Mouse (Mus musculus): Measurements from ENCODE around the gene Gpr157. TPM values are rescaled to one million over a fixed set of nuclear protein-coding genes. Genes with fewer than 3 reads are reported as not detected.

Gene Gpr157
- total and polyA plus RNA-seq, 2 experiments from 2014 or later, result 0.74 to 5.4 TPM

DNA sequence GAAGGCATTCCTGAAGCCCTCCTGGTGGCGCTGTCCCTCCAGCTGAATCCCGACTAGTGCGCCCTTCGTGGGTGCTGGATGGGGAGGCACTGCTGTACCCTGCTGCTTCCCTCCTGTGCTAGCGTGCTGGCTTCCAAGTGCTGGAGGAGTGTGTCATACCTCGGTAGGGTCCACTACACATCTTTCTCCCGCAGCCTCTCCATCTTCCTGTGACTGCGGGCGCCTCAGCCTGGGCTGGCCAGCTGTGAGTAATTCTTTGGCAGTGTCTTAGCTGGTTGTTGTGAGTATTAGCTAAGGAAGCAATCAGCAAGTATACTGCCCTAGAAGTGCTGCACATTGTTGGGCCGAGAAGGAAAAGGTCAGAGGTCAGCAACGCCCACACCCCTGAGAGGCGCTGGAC, 18.9 kb upstream of the Gpr157 start:
- Histone ChIP-seq H3K27me3 (ENCODE audit: insufficient read depth, low read length) (no peaks in the 10 kb centered on the region), H3K9ac (replicated peaks; ENCODE audit: low read length) (no peak overlapping the region), H3K4me2 (ENCODE audit: low read depth, low read length) (no peak overlapping the region), H3K27ac (no peak overlapping the region), H3K36me3 (ENCODE audit: insufficient read depth, low read length) (no peaks in the 10 kb centered on the region), H3K4me3 (ENCODE audit: low read length) (no peak overlapping the region), H3K4me1 (ENCODE audit: insufficient read depth, low read length) (no peaks in the 10 kb centered on the region), H3K9me3 (ENCODE audit: low read length) (no peaks in the 10 kb centered on the region)
- DNase-seq (ENCODE audit: low spot score), result no peak
- no peak for ATAC-seq
- no peak for TF ChIP-seq CTCF (IDR thresholded peaks at IDR 0.05; ENCODE audit: low read depth)
- 55% methylated on average over 12 of the region's 12 CpGs for WGBS

DNA sequence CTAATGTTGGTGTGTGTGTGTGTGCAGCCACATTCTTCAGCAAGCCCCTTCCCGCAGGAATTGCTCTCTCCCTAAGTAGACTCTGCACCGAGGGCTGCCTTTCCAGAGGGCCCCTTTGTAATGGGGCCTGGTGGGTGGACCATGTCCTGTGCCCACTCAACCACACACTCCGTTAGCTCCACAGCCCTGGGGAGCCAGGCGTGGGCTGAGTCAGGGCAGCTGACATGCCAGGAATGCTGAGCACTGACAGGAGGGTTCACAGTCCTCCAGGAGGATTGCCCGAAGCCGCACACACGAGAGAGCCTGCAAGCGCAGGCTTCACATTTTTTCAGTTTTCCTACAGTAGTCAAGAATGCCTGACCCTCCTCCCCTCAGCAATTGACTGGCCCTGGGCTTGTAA, 17.0 kb upstream of the Gpr157 start:
- 44% methylated on average over 8 of the region's 8 CpGs for WGBS
- H3K4me2 ChIP-seq (ENCODE audit: low read depth, low read length), result no peak overlapping the region
- no peaks in the 10 kb centered on the region for H3K36me3 ChIP-seq (ENCODE audit: insufficient read depth, low read length)
- no peak overlapping the region for H3K4me3 ChIP-seq (ENCODE audit: low read length)
- no peak for ATAC-seq
- TF ChIP-seq CTCF (IDR thresholded peaks at IDR 0.05; ENCODE audit: low read depth), result no peak
- DNase-seq (ENCODE audit: low spot score), result no peak
- no peaks in the 10 kb centered on the region for H3K9me3 ChIP-seq (ENCODE audit: low read length)
- no peak overlapping the region for H3K9ac ChIP-seq (replicated peaks; ENCODE audit: low read length)
- H3K27me3 ChIP-seq (ENCODE audit: insufficient read depth, low read length), result no peaks in the 10 kb centered on the region
- no peak overlapping the region for H3K27ac ChIP-seq
- H3K4me1 ChIP-seq (ENCODE audit: insufficient read depth, low read length), result no peaks in the 10 kb centered on the region

DNA sequence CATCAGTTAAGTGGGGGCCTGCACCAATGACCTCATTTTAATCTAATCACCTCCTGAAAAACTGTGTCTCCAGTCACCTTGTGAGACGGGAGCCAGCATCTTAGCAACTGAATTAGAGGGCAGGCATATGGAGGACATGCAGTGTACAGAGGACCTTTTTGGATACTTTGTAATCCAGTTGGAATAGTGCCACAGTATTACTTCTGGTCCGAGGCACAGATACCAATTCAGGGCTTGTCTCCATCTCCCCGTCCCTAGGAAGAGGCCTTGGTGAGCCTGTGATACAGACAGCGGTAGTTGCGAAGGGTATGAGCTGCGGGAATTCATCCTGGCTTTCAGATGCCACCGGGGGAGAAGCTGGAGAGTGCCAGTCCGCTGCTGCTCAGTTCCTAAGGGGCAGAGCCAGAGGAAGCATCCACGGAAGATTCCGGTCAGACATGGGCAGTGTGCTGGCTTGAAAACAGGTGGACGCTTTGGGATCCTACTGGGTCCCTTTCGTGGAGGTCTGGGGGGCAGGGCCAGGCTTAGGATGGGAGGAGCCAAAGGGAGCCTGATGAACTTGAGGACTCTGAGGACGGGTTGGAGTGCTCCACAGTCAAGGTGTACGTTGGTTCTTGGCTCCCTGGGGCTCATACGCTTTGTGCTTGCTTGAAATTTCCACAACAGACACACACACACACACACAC, 14.6 kb upstream of the Gpr157 start:
- WGBS, result 47% methylated on average over 15 of the region's 15 CpGs
- Histone ChIP-seq H3K9me3 (ENCODE audit: low read length) (no peaks in the 10 kb centered on the region), H3K27ac (no peak overlapping the region), H3K4me3 (ENCODE audit: low read length) (no peak overlapping the region), H3K9ac (replicated peaks; ENCODE audit: low read length) (no peak overlapping the region), H3K4me1 (ENCODE audit: insufficient read depth, low read length) (no peaks in the 10 kb centered on the region), H3K36me3 (ENCODE audit: insufficient read depth, low read length) (no peaks in the 10 kb centered on the region), H3K4me2 (ENCODE audit: low read depth, low read length) (no peak overlapping the region), H3K27me3 (ENCODE audit: insufficient read depth, low read length) (no peaks in the 10 kb centered on the region)
- no peak for TF ChIP-seq CTCF (IDR thresholded peaks at IDR 0.05; ENCODE audit: low read depth)
- DNase-seq (ENCODE audit: low spot score), result peak; percentile 42
- ATAC-seq, result 0 out of 2 replicates have a peak, but pooled peaks have one; percentile 43

DNA sequence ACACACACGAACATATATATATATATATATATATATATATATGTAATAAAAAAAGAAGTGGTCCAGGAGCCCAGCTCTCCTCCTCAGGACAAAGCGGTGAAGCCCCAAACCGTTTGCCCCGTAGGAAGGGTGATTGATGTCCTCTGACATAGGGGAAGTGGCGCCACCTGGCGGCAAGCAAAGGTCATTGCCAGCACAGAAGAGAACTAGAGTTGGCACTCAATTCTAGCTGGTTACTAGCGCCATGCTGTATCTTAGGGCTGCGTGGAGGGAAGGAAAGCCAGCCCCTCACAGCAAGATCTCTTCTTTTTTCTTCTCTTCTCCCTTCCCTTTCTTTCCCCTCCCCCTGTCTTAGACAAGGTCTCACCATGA, 14.1 kb upstream of the Gpr157 start:
- Histone ChIP-seq H3K36me3 (ENCODE audit: insufficient read depth, low read length) (no peaks in the 10 kb centered on the region), H3K9ac (replicated peaks; ENCODE audit: low read length) (no peak overlapping the region), H3K9me3 (ENCODE audit: low read length) (no peaks in the 10 kb centered on the region), H3K4me2 (ENCODE audit: low read depth, low read length) (no peak overlapping the region), H3K27me3 (ENCODE audit: insufficient read depth, low read length) (no peaks in the 10 kb centered on the region), H3K4me3 (ENCODE audit: low read length) (no peak overlapping the region), H3K4me1 (ENCODE audit: insufficient read depth, low read length) (no peaks in the 10 kb centered on the region), H3K27ac (no peak overlapping the region)
- WGBS, result 18% methylated on average over 8 of the region's 8 CpGs
- TF ChIP-seq CTCF (IDR thresholded peaks at IDR 0.05; ENCODE audit: low read depth), result peak; percentile 83
- peak; percentile 74 for DNase-seq (ENCODE audit: low spot score)
- ATAC-seq, result 0 out of 2 replicates have a peak, but pooled peaks have one; percentile 43

DNA sequence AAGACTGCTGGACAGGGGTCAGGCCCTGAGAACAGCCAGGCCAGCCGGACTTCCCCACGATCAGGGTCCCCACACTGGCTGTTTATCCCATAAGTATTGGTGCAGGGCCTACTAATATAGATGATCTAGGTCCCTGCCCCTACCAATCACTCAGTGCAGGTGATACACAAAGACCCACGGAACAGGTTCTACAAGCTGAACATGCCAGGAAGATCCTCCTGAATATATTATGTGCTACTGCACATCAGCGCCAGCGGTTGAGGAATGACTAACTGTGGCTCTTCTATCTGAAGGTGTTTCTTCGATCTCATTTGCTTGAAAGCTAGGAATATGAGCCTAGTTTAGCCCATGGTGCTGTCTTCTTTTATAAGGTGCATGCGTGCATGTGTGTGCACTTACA, 11.8 kb upstream of the Gpr157 start:
- H3K27ac ChIP-seq, result no peak overlapping the region
- H3K4me3 ChIP-seq (ENCODE audit: low read length), result no peak overlapping the region
- H3K27me3 ChIP-seq (ENCODE audit: insufficient read depth, low read length), result no peaks in the 10 kb centered on the region
- DNase-seq (ENCODE audit: low spot score), result no peak
- no peak overlapping the region for H3K4me2 ChIP-seq (ENCODE audit: low read depth, low read length)
- no peak for ATAC-seq
- H3K9ac ChIP-seq (replicated peaks; ENCODE audit: low read length), result no peak overlapping the region
- no peak for TF ChIP-seq CTCF (IDR thresholded peaks at IDR 0.05; ENCODE audit: low read depth)
- no peaks in the 10 kb centered on the region for H3K4me1 ChIP-seq (ENCODE audit: insufficient read depth, low read length)
- H3K36me3 ChIP-seq (ENCODE audit: insufficient read depth, low read length), result no peaks in the 10 kb centered on the region
- WGBS, result 87% methylated on average over 7 of the region's 7 CpGs
- H3K9me3 ChIP-seq (ENCODE audit: low read length), result no peaks in the 10 kb centered on the region

DNA sequence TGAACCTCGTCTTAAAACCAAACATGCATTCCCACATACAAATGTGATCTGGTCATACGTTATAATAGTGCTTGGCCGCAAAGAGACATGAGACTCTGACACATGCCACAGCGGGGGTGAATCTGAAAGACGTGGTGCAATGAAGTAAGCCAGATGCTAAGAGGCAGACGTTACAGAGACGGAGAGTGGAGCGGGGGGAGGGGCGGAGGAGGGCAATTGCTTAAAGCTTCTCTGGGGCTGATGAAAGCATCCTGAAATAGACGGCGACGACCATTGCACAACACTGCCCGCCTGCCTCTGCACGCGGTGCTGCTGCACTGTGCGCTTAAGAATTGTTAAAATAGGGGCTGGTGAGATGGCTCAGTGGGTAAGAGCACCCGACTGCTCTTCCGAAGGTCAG, 11.0 kb upstream of the Gpr157 start:
- WGBS, result 38% methylated on average over 18 of the region's 18 CpGs
- no peak overlapping the region for H3K4me3 ChIP-seq (ENCODE audit: low read length)
- no peaks in the 10 kb centered on the region for H3K9me3 ChIP-seq (ENCODE audit: low read length)
- ATAC-seq, result no peak
- H3K36me3 ChIP-seq (ENCODE audit: insufficient read depth, low read length), result no peaks in the 10 kb centered on the region
- no peak for TF ChIP-seq CTCF (IDR thresholded peaks at IDR 0.05; ENCODE audit: low read depth)
- H3K4me2 ChIP-seq (ENCODE audit: low read depth, low read length), result no peak overlapping the region
- no peaks in the 10 kb centered on the region for H3K4me1 ChIP-seq (ENCODE audit: insufficient read depth, low read length)
- H3K27ac ChIP-seq, result no peak overlapping the region
- no peak overlapping the region for H3K9ac ChIP-seq (replicated peaks; ENCODE audit: low read length)
- no peaks in the 10 kb centered on the region for H3K27me3 ChIP-seq (ENCODE audit: insufficient read depth, low read length)
- DNase-seq (ENCODE audit: low spot score), result no peak

DNA sequence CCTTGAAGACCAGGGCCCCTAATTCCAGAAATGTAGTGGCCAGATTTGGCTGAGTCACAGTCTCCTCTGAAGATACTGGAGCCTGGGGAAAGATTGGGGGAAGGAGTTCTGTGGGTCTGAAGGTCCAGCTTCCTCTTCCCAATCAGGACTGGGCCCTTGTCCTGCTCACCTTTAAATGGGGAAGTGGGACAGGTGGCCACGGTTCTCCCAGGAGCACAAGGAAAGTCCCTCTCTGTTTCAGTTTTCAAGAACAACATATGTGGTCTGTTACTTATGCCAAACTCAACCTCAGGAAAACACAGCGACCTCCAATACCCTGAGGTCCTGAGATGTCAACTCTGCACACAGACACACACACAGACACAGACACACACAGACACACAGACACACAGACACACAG, 8.5 kb upstream of the Gpr157 start:
- H3K4me3 ChIP-seq (ENCODE audit: low read length), result no peak overlapping the region
- H3K9me3 ChIP-seq (ENCODE audit: low read length), result no peaks in the 10 kb centered on the region
- DNase-seq (ENCODE audit: low spot score), result no peak
- no peak for ATAC-seq
- TF ChIP-seq CTCF (IDR thresholded peaks at IDR 0.05; ENCODE audit: low read depth), result no peak
- H3K9ac ChIP-seq (replicated peaks; ENCODE audit: low read length), result no peak overlapping the region
- H3K27me3 ChIP-seq (ENCODE audit: insufficient read depth, low read length), result no peaks in the 10 kb centered on the region
- H3K36me3 ChIP-seq (ENCODE audit: insufficient read depth, low read length), result no peaks in the 10 kb centered on the region
- H3K27ac ChIP-seq, result no peak overlapping the region
- 77% methylated on average over 2 of the region's 2 CpGs for WGBS
- no peaks in the 10 kb centered on the region for H3K4me1 ChIP-seq (ENCODE audit: insufficient read depth, low read length)
- no peak overlapping the region for H3K4me2 ChIP-seq (ENCODE audit: low read depth, low read length)
